Mouse (Mus musculus) c-Kit-positive CD71-negative TER-119-negative erythroid progenitor cells, embryonic 14.5 days (primary cell): ENCODE data around the gene Zbtb32.

Experiments
- DNase-seq: peaks from one replicate; pipeline ENCODE4 v3.0.0-alpha.2; 2013; ENCODE audit warnings: low read depth

Gene Zbtb32

DNA sequence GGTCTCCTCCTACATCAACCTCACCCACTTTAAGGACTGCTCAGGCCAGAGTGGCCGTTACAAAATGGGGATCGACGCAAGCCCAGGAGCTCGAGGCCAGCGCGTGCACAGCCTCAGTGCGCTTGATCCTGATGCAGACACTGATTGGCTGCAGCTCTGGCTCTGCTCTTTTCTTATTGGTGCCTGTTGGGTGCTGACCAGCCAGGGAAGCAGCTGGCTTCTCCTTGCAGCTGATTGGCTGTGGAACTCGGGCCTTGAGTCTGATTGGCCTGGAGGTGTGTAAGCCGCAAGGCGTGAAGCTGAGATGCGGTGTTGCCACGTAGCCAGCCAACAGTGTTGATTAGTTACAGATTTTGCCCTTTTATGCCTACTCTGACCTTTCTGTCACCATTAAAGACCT, at the start of gene Zbtb32:
Gene Zbtb32 (minus strand): TSS at position 124 of the 400 bp plus-strand sequence.
- no peak for DNase-seq

DNA sequence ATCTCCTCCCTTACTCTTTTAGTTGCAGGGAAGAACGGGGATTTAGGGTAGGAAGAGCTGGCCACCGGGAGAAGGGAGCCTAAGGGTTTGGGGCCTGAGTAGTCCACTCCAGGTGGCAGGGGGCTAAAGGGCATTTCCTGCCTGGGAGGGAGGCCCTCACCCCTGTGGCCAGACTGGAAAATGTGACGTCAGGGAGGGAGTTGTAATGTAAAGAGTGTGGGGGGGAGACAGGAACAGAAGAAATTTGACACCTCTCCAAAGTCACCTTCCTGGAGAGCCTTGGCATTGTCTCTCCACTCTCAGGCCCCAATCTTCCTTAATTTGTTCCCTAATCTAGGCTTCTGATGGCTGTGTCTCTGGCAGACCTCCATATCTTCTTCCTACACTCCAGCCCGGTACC, 40.4 kb upstream of the Zbtb32 start:
- no peak for DNase-seq

DNA sequence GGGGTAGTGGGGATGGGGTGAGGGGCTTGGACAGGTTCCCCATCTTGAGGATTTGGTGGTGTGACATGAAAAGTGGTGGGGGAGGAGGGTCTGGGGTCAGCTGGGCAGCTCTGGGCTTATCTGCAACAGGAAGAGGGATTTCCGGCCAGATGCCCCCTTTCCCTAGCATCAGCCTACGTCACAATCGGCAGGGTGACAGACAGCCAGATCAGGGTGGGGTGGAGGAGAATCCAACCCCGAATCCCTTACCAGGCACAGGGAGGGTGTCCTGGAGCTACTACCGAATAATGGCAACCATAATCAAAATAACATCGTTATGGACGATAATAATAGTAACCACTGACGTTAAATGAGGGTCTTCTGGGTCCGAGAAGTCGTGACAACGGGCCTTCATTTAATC, 37.7 kb upstream of the Zbtb32 start:
- DNase-seq = no peak

DNA sequence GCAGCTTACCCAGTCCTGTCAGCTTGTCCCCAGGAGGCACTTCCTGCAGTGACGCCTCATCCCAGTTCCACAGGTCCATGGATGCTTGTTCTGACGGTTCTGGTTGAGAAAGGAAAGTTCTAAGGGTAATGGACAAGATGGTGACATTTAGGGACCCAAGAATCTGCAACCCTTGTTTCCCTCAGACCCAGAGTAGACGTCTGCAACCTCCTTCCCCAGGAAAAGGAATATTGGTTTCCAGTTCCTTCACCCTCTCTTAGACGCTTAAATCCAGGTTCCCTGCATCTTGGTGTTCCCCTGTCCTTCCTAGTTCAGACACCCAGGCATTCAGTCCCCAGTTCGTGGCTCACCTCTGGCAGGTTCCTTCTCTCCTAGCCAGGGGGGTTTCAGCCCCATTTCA, 37.0 kb upstream of the Zbtb32 start, which contains the start of gene Etv2:
Gene Etv2 (minus strand): TSS at position 101 of the 400 bp plus-strand sequence.
- DNase-seq = no peak

DNA sequence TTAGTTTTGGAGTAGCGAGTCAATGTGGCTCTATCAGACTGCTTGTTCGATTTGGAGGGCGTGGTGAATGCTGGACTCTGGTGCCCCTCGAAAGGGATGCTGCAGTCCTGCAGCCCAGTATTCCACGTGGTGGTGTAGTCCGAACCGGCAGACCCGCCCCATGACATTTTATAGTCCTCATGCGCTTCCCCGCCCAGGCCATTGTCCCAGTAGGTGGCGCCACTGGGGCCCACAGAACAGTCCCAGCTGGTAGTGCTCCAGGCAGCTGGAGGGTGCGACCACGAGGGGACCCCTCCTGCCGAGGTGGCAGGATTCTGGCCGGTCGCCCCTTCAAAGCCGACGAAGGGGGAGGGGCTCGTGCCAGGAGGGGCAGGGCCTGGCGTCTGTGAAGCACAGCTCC, 35.9 kb upstream of the Zbtb32 start:
- DNase-seq = peak; percentile 47

DNA sequence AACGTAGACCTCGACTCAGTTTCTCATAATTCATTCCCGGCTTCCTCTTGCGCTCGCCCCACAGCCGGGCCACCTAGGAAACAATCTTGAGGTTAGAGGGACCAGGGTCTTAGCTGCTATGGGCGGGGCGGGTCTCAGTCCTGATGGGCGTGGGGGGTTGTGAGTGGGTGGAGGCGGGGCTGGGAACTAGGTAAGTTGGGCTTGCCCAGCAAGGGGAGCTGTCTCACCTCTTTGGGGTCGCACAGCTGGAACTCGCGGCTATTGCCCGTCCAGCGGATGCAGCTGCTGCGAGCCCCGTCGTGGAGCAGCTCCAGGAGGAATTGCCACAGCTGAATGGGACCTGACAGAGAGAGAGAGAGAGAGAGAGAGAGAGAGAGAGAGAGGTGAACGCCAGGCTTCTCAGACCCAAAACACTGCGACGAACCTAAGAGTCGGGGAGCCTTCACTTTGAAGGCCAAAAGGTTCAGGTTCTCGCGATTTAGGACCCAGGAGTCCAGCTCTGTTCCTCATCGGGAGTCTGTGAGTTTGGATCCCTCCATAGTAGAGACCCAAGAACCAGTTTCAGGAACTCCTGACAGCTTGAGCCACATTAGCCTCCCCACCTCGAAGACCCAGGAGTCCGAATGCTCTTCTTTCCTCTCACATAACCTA, 35.2 kb upstream of the Zbtb32 start:
- no peak for DNase-seq

DNA sequence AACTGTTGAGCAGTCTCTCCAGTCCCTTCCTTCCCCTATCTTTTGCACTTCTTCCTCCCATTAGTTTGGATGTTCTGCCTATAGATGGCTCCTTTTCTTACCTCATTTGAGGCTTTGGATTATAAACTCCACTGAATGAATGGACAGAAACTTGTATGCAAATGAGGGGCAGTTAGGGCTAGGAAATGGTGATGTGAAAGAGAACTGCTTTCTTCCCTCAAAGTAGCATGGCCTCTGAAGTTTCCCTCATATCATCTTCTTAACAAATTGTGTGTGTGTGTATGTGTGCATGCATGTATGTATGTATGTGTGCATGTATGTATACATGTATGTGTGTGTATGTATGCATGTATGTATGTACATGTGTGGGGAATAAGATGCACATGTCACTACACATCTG, 30.3 kb upstream of the Zbtb32 start:
- DNase-seq = no peak

DNA sequence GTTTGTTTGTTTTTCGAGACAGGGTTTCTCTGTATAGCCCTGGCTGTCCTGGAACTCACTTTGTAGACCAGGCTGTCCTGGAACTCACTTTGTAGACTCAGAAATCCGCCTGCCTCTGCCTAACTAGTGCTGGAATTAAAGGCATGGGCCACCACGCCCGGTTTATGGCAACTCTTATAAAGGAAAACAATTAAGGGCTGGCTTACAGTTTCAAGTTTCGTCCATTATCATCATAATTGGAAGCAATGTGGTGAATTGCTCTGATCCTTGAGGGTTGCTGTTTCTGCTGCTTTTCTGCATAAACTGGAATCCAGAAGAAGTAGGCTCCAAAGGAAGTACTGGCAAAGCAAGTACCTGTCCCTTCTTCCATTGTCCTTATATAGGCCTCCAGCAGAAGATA, 27.9 kb upstream of the Zbtb32 start:
- DNase-seq = no peak

DNA sequence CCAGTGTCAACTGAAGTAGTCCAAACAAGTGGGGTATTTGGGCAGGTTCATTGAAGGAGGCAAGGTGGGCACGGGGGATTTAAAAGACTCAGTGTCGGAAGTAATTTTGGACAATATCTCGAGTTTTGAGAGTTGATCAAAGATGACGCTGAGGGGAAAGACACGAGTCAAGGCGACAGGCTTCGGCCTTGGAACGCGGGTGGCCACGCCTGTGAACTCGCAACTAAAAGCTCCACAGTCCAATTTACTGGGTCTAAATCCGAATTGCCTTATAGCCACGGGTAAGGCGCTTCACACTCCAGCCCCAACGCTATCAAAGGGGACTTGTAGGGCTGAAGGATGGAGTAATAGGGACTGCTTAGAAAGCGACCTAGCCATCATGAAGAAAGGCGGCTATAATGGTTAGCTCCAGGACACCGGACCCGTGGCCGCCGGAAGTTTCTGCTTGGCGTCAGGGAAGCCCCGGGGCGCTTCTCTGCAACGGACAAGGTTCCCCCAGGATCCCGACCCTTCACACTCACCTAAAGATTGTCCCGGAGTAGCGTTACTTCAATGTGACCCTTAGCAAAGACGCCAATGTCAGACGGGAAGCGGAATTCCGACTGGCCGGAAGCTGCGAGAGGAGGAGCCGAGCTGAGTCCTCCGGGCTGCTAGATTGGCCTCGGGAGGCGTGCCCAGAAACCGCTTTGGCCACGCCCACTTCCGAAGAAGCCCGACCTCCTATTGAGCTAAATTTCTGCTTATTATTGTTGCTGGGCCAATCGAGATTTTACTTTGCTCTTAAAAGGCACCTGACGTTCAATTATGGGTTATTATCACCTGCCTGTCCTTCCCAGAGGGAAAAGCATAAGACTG, 27.0 kb upstream of the Zbtb32 start, which contains the start of gene Cox6b1:
Gene Cox6b1 (minus strand): TSS at position 622 of the 855 bp plus-strand sequence.
- peak; percentile 84 for DNase-seq

DNA sequence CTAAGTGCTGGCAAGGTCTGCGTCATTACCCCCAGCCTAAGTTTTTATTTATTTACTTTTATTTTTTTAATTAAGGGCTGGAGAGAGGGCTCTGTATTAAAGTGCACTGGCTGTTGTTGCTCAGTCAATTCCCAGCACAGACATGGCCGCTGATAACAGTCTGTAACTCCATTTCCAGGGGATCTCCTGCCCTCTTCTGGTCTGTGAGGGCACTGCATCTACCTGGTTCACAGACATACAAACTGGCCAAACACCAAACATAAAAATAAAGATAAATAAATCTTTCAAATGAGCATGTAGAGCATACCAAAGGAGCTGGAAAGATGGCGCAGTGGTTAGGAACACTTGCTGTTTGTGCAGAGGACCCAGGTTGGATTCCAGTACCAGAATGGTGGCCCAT, 20.5 kb upstream of the Zbtb32 start:
- DNase-seq = no peak

DNA sequence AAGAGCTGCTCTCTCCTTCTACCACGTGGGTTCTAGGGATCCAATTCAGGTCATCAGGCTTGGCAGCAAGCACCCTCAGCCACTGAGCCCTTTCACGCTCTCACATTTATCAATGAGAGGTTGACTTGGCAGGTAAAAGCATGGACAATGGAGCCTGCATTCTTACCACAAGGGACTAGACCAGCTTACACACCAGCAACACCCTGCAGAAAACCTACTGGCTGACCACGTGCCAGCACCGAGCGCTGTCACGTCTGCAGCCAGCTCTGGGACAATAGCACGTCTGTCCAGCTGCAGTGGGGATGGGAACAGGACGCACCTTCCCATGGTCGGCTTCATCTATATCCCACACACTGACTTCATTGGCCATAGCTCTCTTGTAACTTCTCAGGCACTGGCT, 19.9 kb upstream of the Zbtb32 start:
- DNase-seq = no peak

DNA sequence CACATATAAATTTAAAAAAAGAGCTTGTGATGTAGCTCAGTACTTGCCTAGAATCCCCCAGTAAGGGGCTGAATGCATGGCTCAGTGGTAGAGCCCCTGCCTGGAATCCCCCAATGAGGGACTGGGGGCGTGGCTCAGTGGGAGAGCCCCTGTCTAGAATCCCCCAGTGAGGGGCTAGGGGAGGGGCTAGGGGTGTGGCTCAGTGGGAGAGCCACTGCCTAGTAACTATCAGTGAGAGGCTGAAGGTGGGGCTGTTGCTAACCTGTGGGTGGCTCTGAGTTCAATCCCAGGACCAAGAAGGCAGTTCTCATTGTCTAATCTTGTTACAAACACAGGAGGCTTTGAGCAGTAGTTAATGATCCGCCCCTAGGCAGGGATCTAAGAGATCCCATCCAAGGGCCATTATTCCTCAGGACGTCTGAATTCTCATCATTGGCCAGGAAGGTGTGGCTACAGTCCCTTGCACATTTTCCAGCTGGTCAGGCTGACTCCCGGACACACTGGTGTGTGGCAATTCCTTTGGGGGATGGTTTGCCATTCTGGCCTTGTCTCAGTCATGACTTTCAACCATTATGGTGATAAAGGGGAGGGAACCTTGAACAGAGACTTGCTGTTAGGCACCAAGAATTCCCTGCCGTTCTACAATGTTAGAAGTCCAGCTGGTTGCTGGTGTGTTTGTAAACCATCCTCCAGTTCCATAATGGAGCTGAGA, 16.5 kb upstream of the Zbtb32 start:
- DNase-seq = no peak

DNA sequence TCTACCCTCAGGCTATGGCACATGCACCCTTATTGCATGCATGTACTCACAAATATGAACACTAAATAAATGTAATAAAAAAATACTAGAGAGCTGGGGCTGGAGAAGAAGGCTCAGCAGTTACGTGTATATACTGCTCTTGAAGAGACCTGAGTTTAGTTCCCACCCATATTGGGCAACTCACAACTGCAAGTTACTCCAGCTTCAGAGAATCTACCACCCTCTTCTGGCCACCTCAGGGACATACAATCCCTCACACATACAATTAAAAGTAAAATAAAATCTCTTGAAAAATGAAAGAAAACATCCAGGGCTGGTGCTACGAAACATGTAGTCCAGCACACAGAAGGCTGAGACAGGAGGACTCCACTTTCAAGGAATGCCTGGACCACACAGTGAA, 15.7 kb upstream of the Zbtb32 start:
- DNase-seq = no peak

DNA sequence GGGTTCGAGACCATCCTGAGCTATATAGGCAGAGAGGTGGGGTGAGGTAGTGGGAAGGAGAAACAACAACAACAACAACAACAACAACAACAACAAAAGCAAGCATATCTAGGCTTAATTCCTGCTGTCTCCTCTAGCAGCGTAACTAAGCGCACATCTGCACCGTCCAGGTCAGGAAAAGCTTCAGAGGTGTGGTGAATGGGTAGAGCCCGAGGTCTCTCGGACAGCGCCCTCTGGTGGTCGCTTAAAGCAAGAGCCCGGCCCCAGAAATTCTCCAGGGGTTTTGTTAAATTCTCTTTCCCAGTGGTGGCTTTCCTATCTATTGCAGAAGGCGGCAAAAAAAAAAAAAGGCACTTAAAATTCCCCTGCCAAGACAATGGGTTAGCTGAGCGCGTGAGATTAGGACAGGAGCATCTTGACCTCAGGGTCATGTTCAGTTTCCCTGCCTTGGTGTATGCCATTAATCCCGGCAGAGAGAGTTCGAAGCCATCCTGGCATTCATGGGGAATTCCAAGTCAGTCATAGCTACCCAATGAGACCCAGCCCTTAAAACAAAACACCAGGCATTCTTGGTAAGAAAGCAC, 14.9 kb upstream of the Zbtb32 start:
- DNase-seq = peak; percentile 60

DNA sequence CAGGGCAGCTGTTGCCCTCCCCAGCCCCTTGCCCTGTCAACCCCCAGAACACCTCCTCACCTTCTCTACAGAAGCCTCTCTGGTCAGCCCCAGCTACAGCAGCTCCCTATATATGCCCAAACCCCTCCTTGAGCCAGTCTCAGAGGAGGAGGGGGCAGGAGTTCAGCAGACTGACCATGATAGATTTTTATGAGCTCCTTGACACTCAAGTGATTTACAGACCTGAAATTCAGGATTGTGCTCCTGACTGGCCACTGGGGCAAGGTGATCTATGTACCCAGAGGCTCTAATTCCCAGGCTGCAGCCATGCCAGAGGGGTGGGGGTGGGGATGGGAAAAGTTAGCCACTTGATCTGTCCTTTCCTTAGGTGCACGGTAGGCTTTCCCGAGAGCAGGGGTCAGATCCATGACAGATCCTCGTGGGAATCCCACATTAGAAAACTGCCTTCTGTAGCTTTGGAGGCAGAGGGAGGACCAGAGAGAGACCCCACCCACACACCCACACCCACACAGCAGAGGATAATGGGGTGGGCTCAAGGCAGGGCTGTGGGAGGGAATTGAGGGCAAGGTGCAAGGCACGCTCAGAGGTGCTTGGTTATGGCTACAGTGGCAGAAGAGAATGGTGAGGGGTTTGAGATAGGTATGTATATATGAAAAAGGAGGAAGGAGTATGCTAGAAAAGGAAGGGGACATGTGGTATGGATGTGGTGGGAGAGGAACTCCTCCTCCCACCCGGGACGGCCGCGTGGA, 14.1 kb upstream of the Zbtb32 start, which contains the start of gene Upk1a:
Gene Upk1a (minus strand): TSS at position 194 of the 749 bp plus-strand sequence.
- DNase-seq = no peak

DNA sequence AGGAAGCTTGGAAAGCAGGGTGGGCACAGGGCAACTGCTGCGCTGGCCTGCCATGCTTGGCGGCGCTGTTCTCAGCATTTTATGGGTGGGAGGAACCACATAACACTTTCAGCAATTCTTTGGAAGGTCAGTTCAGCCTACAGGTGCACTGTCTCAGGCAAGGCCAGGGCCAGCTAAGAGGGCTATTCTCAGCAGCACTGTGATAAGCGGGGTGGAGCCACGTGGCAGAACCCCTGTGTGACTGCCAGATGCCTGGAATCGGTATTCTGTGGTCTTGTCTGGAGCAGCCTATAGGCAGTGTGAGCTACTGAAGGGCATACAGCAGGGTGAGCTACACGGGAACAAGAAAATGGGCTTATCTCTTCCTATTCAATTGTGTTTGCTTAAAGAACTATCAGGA, 11.3 kb upstream of the Zbtb32 start:
- no peak for DNase-seq

DNA sequence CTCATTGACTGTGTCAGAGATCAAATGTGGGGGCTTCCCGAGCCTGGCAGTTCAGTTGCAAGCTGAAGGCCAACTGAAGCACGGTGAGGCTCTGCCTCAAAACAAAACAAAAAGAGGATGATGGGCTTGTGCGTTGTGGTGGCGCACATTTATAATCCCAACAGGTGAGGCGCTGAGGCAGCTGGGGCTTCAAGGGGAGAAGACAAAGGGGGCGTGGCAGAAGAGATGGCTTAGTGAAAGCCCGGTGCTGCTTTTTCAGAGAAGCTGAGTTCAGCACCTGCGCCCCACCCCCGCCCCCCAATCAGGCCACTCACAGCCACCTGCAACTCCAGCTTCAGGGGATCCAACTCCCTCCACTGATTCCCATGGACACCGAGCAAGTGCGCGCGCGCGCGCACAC, 9.8 kb upstream of the Zbtb32 start:
- no peak for DNase-seq

DNA sequence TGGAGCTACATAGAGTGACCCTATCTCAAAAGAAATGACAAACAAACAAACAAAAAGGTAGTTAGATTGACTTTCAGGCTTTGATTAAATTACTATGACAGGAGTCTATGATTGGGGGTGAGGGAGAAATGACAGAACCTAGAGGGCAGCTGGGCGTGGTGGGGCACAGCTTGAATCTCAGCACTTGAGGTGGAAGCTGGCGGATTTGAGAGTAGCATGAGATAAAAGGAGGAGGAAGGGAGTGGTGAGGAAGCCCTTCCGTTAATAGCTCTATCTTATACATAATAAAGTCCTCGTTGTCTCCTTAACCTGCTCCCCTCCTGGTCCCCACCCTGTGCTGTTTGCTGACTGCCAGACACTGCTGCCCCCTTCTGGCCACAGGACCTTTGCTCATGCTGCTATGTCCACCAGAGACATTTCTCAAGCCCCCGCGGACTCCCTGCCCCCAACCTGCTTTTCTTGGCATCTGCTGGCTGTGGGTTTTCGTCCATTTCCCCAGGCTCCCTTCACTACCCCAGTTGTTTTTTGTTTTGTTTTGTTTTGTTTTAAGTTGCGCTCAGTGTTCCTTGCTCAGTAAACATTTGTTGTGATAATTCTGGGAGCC, 9.1 kb upstream of the Zbtb32 start:
- DNase-seq = peak; percentile 57

DNA sequence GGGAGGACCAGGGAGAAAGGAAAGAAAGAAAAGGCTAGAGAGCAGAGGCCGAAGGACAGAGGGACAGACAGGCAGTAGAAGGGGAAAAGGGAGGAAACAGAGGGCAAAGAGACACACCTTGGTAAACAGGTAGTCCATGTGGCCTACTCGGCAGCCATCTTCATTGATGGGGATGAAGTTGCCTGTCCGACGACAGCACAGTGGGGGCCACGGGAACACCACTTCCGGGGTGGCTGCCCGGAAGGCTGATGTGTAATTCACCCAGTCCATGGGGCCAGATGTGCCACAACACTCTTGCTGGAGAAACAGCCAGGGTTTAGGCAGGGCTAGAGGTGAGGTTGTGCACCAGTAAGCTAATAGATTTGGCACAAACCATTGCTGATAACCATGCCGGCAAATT, 6.2 kb upstream of the Zbtb32 start:
- no peak for DNase-seq

DNA sequence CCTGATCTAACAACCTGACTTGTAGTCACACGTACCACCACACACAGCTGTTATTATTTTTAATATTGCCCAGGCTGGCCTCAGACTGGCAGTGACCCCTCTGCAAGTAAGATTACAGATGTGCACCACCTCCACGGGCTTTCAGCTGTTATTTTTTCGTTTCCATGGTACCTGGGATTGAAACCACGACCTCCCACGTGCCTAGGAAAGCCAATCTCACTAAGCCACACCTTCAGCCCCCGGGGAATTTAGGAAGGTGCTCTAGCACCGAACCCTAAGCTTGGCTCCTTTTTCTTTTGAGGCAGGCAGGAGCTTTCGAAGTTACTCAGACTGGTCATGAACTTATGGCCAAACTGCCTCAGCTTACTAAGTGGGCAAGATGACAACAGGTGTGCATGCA, 5.7 kb upstream of the Zbtb32 start:
- no peak for DNase-seq

DNA sequence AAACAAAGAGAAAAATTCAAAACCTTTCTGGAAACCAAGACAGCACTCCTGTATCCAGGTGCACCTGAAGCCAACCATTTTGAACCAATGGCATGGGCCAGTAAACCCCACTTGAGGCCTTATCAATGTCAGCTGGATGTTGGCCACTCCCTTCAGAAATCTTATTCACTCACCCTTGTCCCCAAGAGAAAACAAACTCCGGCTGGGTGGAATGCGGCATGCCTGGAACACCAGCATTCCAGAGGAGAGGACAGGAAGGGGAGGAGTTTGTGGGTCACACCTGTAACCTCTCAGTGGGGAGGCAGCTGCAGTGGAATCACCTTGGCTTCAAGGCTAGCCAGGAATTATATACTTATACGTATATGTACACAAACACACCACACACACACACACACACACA, 3.9 kb upstream of the Zbtb32 start:
- DNase-seq = no peak
